Mouse (Mus musculus) G1E-ER4 (cell line): Measurements from ENCODE around the gene Nkx2-3. TPM values are rescaled to one million over a fixed set of nuclear protein-coding genes. Genes with fewer than 3 reads are reported as not detected.

Source experiments
- GATA1 ChIP-seq: IDR thresholded peaks from one replicate; pipeline ENCODE4 v1.8.0; 2012; ENCODE audit warnings: low read length, inconsistent platforms
- polyA plus RNA-seq: library from polyadenylated mRNA; stranded (reverse); fragments of >175 nt; gene quantifications from 2 replicates; pipeline ENCODE4 v1.2.3, GENCODE M21; 2012

Nkx2-3 gene
- not detected in 2 replicates for polyA plus RNA-seq

DNA sequence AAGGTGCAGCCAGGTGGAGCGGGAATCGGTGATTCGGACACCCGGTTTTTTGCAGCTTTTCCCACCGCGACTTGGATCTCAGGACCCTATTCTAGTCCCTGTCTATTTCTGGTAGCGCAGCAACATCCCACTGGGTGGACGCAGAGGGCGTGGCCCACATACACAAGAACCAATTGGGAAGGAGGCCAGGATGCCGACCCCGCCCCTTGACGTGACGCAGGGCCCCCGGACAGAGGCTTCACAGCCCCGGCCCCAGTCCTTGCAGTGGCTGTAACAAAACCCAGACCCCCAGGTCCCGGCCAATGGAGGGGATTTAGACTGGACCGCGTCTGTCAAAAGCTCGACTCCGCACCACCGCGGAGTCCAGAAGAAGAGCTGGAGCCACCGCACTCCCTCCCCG, at the start of gene Nkx2-3:
Nkx2-3 (plus strand) TSS at position 275 of the 400 bp plus-strand sequence.
- TF ChIP-seq GATA1 = no peak

DNA sequence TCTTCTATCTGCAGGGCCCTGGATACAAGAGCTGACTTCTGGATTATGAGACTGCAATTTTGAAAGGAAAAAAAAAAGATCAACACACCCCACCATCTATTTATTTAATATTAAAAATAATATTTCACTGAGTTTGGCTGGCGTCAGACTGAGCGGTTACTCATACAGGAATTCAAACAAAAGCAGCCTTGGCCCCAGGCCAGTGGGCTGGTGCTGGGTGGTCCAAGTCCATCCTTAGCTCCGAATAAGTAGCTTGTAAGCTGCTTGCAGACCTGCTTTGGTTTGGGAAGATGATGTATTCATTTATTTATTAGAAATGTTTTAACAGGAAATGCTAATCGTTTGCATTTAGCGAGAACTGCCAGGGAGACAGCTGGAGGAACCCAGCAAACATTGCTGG, 49.0 kb upstream of the Nkx2-3 start:
- TF ChIP-seq GATA1 = no peak

- TF ChIP-seq GATA1 = no peak
Observed at GRCm38 (mm10) chr19:43568298-43568697, 43.8 kb upstream of the Nkx2-3 start.

DNA sequence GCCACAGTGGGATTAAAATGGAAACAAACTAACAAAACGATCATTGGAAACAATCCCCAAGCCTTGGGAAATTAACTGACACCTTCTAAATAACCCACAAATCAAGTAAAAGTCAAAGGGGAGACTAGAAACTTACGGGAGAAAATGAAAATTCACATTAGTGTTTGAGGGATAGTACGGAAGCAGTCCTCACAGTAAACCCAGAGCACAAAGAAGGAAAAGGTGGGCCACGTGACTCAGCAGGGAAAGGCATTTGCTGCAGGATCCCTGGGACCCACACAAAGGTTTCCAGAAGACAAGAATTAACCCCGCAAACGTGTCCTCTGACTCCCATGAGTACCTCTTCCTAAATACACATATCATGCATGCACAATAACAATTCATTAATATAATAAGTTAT, 43.0 kb upstream of the Nkx2-3 start:
- TF ChIP-seq GATA1 = no peak

- no peak for TF ChIP-seq GATA1
Observed at GRCm38 (mm10) chr19:43570831-43571790, 41.0 kb upstream of the Nkx2-3 start.

- no peak for TF ChIP-seq GATA1
Observed at GRCm38 (mm10) chr19:43579081-43579796, 32.9 kb upstream of the Nkx2-3 start.

DNA sequence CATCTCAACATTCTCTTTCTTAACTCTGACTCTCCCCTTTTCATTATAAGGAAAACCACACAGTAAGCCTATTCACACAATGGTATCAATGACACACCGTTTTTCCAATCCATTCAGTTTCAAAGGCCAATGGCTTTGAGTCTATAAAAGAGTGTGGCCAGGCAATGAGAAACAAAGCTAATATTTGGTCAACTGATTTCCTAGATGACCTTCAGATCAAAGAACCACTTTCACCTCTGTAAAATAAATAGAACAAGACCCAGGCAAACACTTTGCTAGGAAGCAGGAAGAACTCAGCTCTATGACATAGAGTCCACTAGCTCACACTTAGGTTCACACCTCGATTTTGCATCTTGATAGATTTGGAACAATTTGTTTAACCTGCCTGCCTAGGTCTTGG, 30.9 kb upstream of the Nkx2-3 start:
- no peak for TF ChIP-seq GATA1

DNA sequence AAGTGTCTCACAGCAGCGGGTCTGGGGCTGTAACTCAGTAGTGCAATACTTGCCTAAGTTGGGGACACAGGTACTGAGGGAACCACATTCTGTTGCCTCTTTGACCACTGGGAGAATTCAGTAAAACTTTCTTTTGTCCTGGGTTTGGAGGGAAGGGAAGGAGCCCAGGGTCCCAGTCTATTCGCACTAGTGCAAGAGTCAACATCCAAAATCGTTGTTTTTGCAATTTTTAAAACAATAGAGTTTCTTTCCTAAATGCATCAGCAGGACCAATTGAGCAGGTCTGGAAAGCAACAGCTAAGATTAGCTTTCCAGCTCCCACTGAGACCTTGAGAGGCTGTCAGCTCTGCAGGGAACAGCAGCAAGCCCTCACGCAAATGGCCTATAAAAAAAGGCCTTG, 28.9 kb upstream of the Nkx2-3 start:
- no peak for TF ChIP-seq GATA1

DNA sequence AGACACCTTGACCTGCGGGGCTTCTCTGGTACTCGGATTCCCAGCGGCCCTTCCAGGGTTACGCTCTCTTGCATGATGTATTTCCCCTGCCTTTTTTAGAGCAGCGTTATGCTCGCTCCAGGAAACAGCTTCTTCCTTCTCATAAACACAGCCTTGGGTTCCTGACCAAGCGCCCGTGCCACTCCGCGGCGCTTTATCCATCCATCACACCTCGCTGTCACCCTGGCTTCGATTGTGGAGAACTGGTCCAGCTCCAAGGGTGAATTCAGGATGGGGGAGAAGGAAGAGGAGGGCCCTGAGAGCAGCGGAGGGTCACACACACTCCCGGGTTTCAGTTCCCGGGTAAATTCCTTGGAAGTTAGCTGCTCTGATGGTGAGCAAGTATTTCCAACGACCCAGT, 28.5 kb upstream of the Nkx2-3 start:
- no peak for TF ChIP-seq GATA1

DNA sequence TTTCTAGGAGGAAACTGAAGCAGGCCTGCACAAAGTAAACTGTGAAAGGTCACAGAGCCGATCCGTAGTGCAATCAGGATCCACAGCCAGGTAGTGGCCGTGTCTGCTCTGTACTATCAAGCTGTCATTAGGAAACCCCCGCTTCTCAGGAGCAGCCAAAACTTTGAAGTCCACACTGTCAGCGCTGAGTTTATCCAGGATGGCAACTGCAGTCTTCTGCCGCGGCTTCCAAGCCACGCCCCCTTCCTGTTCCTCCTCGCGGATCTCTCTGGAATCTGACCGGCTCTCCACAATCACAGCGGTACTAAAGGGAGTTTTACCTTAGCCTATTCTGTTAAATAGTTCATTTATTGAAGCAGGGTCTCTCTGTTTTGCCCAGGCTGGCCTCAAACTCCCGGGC, 27.3 kb upstream of the Nkx2-3 start:
- TF ChIP-seq GATA1 = no peak

DNA sequence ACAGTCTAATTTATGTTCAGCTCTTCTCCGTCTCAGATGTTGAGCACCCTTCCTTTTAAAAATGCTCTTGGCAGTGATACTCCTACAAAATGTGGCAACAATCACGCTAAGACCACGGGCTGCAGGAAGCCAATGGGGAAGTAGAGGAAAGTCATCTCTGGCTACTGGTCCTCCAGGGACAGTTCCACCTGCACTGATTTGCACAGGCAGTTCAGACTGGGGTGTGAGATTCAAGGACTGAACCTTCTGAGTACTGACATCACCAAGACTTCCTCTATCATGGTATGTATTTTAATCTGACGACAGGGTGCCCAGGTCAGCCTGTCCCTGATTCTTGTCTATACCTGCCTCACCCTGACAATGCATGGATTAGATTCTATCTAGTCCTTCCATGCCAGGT, 20.1 kb upstream of the Nkx2-3 start:
- no peak for TF ChIP-seq GATA1

DNA sequence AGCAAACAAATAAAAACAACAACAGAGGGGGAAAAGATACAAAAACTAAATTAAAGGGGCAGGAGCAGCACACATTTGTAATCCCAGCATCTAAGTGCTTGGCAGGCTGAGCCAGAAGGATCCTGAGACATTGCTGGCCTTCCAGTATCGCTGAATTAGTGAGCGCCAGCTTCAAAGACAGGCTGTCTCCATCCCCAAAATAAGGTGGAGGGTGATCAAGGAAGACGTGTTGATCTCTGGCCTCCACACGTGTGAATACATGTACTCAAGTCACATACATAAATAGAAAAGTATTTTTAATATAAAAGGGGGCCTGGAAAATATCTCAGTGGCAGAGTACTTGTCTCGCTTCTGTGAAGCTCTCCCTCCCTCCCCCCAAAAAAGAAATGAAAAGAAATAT, 15.1 kb upstream of the Nkx2-3 start:
- TF ChIP-seq GATA1 = no peak

- TF ChIP-seq GATA1 = no peak
Observed at GRCm38 (mm10) chr19:43598741-43599660, 13.1 kb upstream of the Nkx2-3 start.

DNA sequence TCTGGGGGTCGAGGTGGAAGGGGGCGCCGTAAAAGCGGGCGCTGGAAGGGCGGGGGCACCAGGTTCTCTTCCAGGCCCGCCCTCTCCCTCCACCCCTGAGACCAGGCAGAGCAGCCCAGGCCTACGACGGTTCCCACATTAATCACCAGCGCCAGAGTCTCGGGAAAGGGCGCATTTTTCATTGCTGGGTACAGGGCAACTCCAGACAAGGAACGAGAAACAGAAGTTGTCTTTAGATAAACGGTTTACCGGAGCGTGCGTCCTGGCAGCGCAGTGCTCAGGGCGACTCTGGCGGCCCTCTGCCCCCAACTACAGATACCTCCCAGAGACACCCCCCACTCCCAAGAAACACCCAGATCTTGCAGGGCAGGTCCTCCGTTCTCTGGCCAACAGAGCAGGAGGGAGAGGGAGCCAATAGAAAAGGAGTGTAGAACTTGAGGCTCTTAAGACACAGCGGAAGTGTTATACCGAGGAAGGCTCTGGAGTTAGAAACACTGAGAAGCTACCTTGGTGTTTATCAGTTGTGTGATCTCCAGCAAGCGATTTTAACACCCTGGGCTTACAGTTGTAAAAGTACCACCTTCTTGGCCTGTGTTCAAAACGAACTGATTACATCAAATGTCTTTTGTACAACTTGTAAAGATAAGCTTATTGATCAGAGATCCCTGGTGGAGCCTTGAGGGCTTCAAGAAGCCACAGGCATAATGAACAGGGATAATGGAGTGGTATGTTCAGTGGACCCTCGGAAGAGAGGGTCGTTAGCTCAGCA, 12.2 kb upstream of the Nkx2-3 start:
- no peak for TF ChIP-seq GATA1

DNA sequence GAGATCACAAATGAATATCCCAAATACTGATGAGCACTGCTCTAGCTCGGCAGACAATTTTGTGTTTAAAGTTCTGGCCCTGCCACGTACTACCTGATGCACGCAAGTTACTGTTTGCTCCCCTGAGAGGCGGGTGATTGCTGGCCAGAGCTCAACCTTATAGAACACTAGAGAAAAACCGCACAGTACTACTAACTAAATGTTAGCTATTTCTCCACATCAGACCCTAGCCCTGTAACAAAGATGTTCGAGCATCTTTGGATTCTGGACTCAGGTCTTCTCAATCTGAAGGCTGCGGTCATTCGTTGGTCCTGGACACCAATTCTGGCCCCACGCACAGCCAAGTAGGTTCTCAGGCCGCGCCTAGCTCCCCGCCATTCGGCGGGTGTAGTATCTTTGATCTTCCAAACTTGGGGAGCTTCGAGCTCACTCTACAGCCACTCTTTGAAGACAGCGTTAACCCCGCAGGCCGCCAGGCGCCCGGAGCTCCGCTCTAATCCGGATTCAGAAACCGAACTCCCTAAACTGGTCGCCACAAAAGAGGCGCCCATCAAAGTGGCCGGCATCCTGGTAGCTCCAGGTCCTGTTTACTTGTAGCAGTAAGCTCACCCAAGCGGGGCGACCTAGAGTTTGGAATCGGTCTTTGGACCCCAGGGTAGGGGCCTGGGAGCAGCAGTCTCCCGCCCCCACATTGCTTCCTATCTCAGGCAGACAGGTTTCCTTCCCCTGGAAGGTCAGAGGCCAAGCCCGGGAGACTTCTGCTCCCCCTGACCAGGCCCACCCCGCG, 11.4 kb upstream of the Nkx2-3 start:
- no peak for TF ChIP-seq GATA1
